Mouse (Mus musculus): ENCODE measurements around the gene Rnh1.

GRCm38 (mm10) chr7:141216894-141217293, 44.2 kb upstream of the Rnh1 start:
- no peak for TF ChIP-seq CTCF (IDR thresholded peaks at IDR 0.05; ENCODE audit: low read depth, low read length)
- TF ChIP-seq POLR2A (IDR thresholded peaks at IDR 0.05; ENCODE audit: insufficient read depth, low read length) = no peak
